Mouse (Mus musculus): Measurements from ENCODE around the gene Tmem17. TPM values are rescaled to one million over a fixed set of nuclear protein-coding genes. Genes with fewer than 3 reads are reported as not detected.

Gene Tmem17
- polyA plus RNA-seq, 1 experiment from 2014 or later = 16.5 TPM

GRCm38 (mm10) chr11:22563706-22564105 lies 51.8 kb downstream of the Tmem17 start:
- Histone ChIP-seq H3K9ac (replicated peaks; ENCODE audit: low read length) (no peak overlapping the region), H3K4me1 (ENCODE audit: insufficient read depth, low read length) (peaks cover 10% of the 10 kb centered on the region), H3K27me3 (ENCODE audit: insufficient read depth, low read length) (no peaks in the 10 kb centered on the region), H3K4me3 (ENCODE audit: low read length) (no peak overlapping the region), H3K36me3 (ENCODE audit: insufficient read depth, low read length) (no peaks in the 10 kb centered on the region), H3K9me3 (ENCODE audit: low read length) (no peaks in the 10 kb centered on the region), H3K27ac (ENCODE audit: low read length) (no peak overlapping the region), H3K4me2 (replicated peaks; ENCODE audit: low read depth, low read length) (no peak overlapping the region)
- WGBS = 40% methylated on average over 3 of the region's 3 CpGs
- no peak for ATAC-seq (ENCODE audit: low FRiP score, low TSS enrichment)

DNA sequence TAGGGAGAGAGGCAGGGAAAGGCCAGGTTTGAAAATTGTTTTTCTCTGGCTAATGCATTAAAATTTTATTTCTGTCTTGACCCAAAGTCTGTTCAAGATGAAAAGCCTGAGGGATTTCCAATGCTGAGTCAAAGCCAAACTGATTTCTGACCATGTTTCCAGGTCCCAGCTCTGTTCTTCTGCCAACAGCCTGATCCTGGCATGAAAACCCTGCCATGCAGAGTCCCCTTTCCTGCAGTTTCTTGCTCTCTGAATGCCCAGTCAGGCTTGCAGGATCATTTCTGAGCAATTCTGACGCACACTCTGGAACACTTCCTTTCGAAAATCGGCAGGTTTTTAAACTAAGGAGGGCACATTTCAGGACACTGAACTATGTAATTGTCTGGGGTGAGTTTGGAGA lies 52.8 kb downstream of the Tmem17 start:
- Histone ChIP-seq H3K4me3 (ENCODE audit: low read length) (no peak overlapping the region), H3K36me3 (ENCODE audit: insufficient read depth, low read length) (no peaks in the 10 kb centered on the region), H3K9ac (replicated peaks; ENCODE audit: low read length) (no peak overlapping the region), H3K4me2 (replicated peaks; ENCODE audit: low read depth, low read length) (no peak overlapping the region), H3K27ac (ENCODE audit: low read length) (no peak overlapping the region), H3K4me1 (ENCODE audit: insufficient read depth, low read length) (peaks cover 10% of the 10 kb centered on the region), H3K27me3 (ENCODE audit: insufficient read depth, low read length) (no peaks in the 10 kb centered on the region), H3K9me3 (ENCODE audit: low read length) (no peaks in the 10 kb centered on the region)
- 89% methylated on average over 3 of the region's 3 CpGs for WGBS
- ATAC-seq (ENCODE audit: low FRiP score, low TSS enrichment) = no peak

Other genes with a start within 250 kb of the Tmem17 start
- 7.2 and 8.9 TPM in 2 replicates for gene Ehbp1, start 169.8 kb upstream of the Tmem17 start, polyA plus RNA-seq (2015; fragmentation: Nextera tagmentation; extraction: Ambion mirVana)